Comparison of ENCODE assay signal across 11 mouse cellular contexts in genomic region chr8:106929921-106930320, GRCm38 (mm10). TPM values are rescaled to one million over a fixed set of nuclear protein-coding genes. Genes with fewer than 3 reads are reported as not detected.
DNase-seq lines count a peak whose midpoint lies in the region; ATAC-seq and TF ChIP-seq lines count a peak whose summit lies in the region.
"Had no signal": no experiment of that assay in that cellular context is flagged by ENCODE, and none has a peak within 500 bp of the region (broad histone marks: within the 10 kb centered on the region; RNA-seq: fewer than 3 reads in every experiment).

No protein-coding gene starts in this region.

- TF ChIP-seq CTCF in heart, postnatal 0 days (IDR thresholded peaks at IDR 0.05; ENCODE audit: low read depth) = no peak

- TF ChIP-seq EP300 in heart, postnatal 0 days (IDR thresholded peaks at IDR 0.05; ENCODE audit: low read depth) = no peak

- peak overlapping the region; percentile 73 for H3K27ac ChIP-seq in heart, postnatal 0 days (ENCODE audit: low read depth)
- peak overlapping the region; percentile 91 for H3K27ac ChIP-seq in lung, embryonic 16.5 days (ENCODE audit: low read length)
- peak overlapping the region; percentile 76 for H3K27ac ChIP-seq in embryonic facial prominence, embryonic 15.5 days (replicated peaks)
- peak overlapping the region; percentile 80 for H3K27ac ChIP-seq in stomach, embryonic 15.5 days
- H3K27ac ChIP-seq: hindbrain, embryonic 12.5 days; liver, embryonic 14.5 days; midbrain, embryonic 10.5 days had no signal

- H3K36me3 ChIP-seq in heart, postnatal 0 days (replicated peaks; ENCODE audit: control insufficient read depth, insufficient read depth, low read length) = no peaks in the 10 kb centered on the region
- no peaks in the 10 kb centered on the region for H3K36me3 ChIP-seq in lung, embryonic 16.5 days (ENCODE audit: control insufficient read depth, insufficient read depth, low read length)
- H3K36me3 ChIP-seq in embryonic facial prominence, embryonic 15.5 days = no peaks in the 10 kb centered on the region
- no peaks in the 10 kb centered on the region for H3K36me3 ChIP-seq in stomach, embryonic 15.5 days
- H3K36me3 ChIP-seq: hindbrain, embryonic 12.5 days had no signal

- no peak for ATAC-seq in heart, postnatal 0 days (ENCODE audit: insufficient read depth, low read depth)
- ATAC-seq in lung, embryonic 16.5 days (ENCODE audit: low read depth) = no peak
- ATAC-seq in embryonic facial prominence, embryonic 15.5 days (ENCODE audit: insufficient number of reproducible peaks, low FRiP score, low TSS enrichment, low read depth) = no peak
- ATAC-seq in stomach, embryonic 15.5 days (ENCODE audit: insufficient read depth, low FRiP score, low read depth) = no peak
- ATAC-seq in erythroid progenitor cell, adult 5-6 weeks (replicated peaks; ENCODE audit: low FRiP score, poor library complexity, severe bottlenecking) = no peak
- ATAC-seq: CD4-positive, CD25-positive, alpha-beta regulatory T cell, adult 4 months had no signal

- H3K9me3 ChIP-seq in heart, postnatal 0 days (replicated peaks; ENCODE audit: control insufficient read depth, low read length) = no peaks in the 10 kb centered on the region
- no peaks in the 10 kb centered on the region for H3K9me3 ChIP-seq in lung, embryonic 16.5 days (ENCODE audit: control insufficient read depth, low read length)
- H3K9me3 ChIP-seq in embryonic facial prominence, embryonic 15.5 days (replicated peaks) = no peaks in the 10 kb centered on the region
- H3K9me3 ChIP-seq in stomach, embryonic 15.5 days = no peaks in the 10 kb centered on the region
- H3K9me3 ChIP-seq: hindbrain, embryonic 12.5 days; midbrain, embryonic 10.5 days had no signal

- intact Hi-C loops in heart, postnatal 25 days (cut with DNase I) = loop anchor here (5.0 kb wide), 1 partner anchor 72 kb away; no protein-coding TSS in a partner anchor

- WGBS in heart, postnatal 0 days = 81% methylated on average over 5 of the region's 5 CpGs
- 49% methylated on average over 5 of the region's 5 CpGs for WGBS in lung, embryonic 16.5 days
- WGBS in embryonic facial prominence, embryonic 15.5 days = 64% methylated on average over 5 of the region's 5 CpGs
- 65% methylated on average over 5 of the region's 5 CpGs for WGBS in stomach, embryonic 15.5 days

- H3K9ac ChIP-seq in heart, postnatal 0 days (replicated peaks; ENCODE audit: low read depth, low read length) = no peak overlapping the region
- H3K9ac ChIP-seq in lung, embryonic 16.5 days (ENCODE audit: low read length) = no peak overlapping the region
- no peak overlapping the region for H3K9ac ChIP-seq in embryonic facial prominence, embryonic 15.5 days
- H3K9ac ChIP-seq in stomach, embryonic 15.5 days = no peak overlapping the region
- H3K9ac ChIP-seq: hindbrain, embryonic 12.5 days; liver, embryonic 14.5 days had no signal

- H3K4me3 ChIP-seq in heart, postnatal 0 days (ENCODE audit: low read depth, low read length) = no peak overlapping the region
- H3K4me3 ChIP-seq in lung, embryonic 16.5 days (ENCODE audit: low read length) = no peak overlapping the region
- H3K4me3 ChIP-seq in embryonic facial prominence, embryonic 15.5 days (replicated peaks) = no peak overlapping the region
- H3K4me3 ChIP-seq in stomach, embryonic 15.5 days (replicated peaks) = no peak overlapping the region
- H3K4me3 ChIP-seq: hindbrain, embryonic 12.5 days; midbrain, embryonic 10.5 days had no signal

- no peak for DNase-seq in heart, postnatal 0 days (ENCODE audit: low spot score)
- no peak for DNase-seq in heart, postnatal 25 days (ENCODE audit: low spot score)
- no peak for DNase-seq in lung, postnatal 10 days

- H3K4me1 ChIP-seq in heart, postnatal 0 days (ENCODE audit: control insufficient read depth, insufficient read depth) = peaks cover 8% of the 10 kb centered on the region; the same call in 1 of the 2 replicates
- peaks cover 25% of the 10 kb centered on the region for H3K4me1 ChIP-seq in lung, embryonic 16.5 days (replicated peaks; ENCODE audit: control insufficient read depth, insufficient read depth, low read length)
- H3K4me1 ChIP-seq in embryonic facial prominence, embryonic 15.5 days = peaks cover 31% of the 10 kb centered on the region
- H3K4me1 ChIP-seq in stomach, embryonic 15.5 days = peaks cover 16% of the 10 kb centered on the region

- no peak overlapping the region for H3K4me2 ChIP-seq in heart, postnatal 0 days (ENCODE audit: low read depth, low read length)
- H3K4me2 ChIP-seq in lung, embryonic 16.5 days (ENCODE audit: low read depth, low read length) = no peak overlapping the region
- no peak overlapping the region for H3K4me2 ChIP-seq in embryonic facial prominence, embryonic 15.5 days (replicated peaks)
- no peak overlapping the region for H3K4me2 ChIP-seq in stomach, embryonic 15.5 days
- H3K4me2 ChIP-seq: hindbrain, embryonic 12.5 days had no signal

- no peaks in the 10 kb centered on the region for H3K27me3 ChIP-seq in heart, postnatal 0 days (ENCODE audit: control insufficient read depth, insufficient read depth, low read length)
- H3K27me3 ChIP-seq in lung, embryonic 16.5 days (ENCODE audit: control insufficient read depth, insufficient read depth, low read depth, low read length) = no peaks in the 10 kb centered on the region
- no peaks in the 10 kb centered on the region for H3K27me3 ChIP-seq in embryonic facial prominence, embryonic 15.5 days
- no peaks in the 10 kb centered on the region for H3K27me3 ChIP-seq in stomach, embryonic 15.5 days (replicated peaks)

RNA-seq across cellular contexts. Expression of gene Sntb2, which starts 5.6 kb away (rescaled TPM):
- 19.2 and 21.2 TPM in 2 replicates for total RNA-seq in heart, postnatal 0 days (2014; rRNA removed; ENCODE audit: low replicate concordance)
- polyA plus RNA-seq in heart, postnatal 0 days (2015; fragmentation: Nextera tagmentation; extraction: Ambion mirVana) = 8.5 and 9.5 TPM in 2 replicates
- total RNA-seq in heart, postnatal 25 days (2021) = 10 to 100 TPM; 12.9 to 13.0 TPM
- polyA plus RNA-seq in lung, embryonic 16.5 days (2015; fragmentation: Nextera tagmentation; extraction: Ambion mirVana) = 15.0 and 15.7 TPM in 2 replicates
- 18.3 and 21.6 TPM in 2 replicates for polyA plus RNA-seq in embryonic facial prominence, embryonic 15.5 days (2015; fragmentation: Nextera tagmentation; extraction: Ambion mirVana)
- polyA plus RNA-seq in stomach, embryonic 15.5 days (2015; fragmentation: Nextera tagmentation; extraction: Ambion mirVana) = 15.8 and 17.6 TPM in 2 replicates
- total RNA-seq in erythroid progenitor cell, adult 5-6 weeks (2015; ENCODE audit: low replicate concordance) = 0.36 and 1.7 TPM in 2 replicates
- 0.76 and 0.90 TPM in 2 replicates for total RNA-seq in erythroid progenitor cell, adult 5-6 weeks (2017; ENCODE audit: low replicate concordance)

RNA-seq across cellular contexts. Expression of gene Utp4, which starts 36.5 kb away (rescaled TPM):
- total RNA-seq in heart, postnatal 0 days (2014; rRNA removed; ENCODE audit: low replicate concordance) = 18.9 and 30.6 TPM in 2 replicates
- 26.0 and 29.1 TPM in 2 replicates for polyA plus RNA-seq in heart, postnatal 0 days (2015; fragmentation: Nextera tagmentation; extraction: Ambion mirVana)
- total RNA-seq in heart, postnatal 25 days (2021) = 10 to 100 TPM; 17.7 to 19.1 TPM
- 54.4 and 59.7 TPM in 2 replicates for polyA plus RNA-seq in lung, embryonic 16.5 days (2015; fragmentation: Nextera tagmentation; extraction: Ambion mirVana)
- 59.7 and 60.5 TPM in 2 replicates for polyA plus RNA-seq in embryonic facial prominence, embryonic 15.5 days (2015; fragmentation: Nextera tagmentation; extraction: Ambion mirVana)
- polyA plus RNA-seq in stomach, embryonic 15.5 days (2015; fragmentation: Nextera tagmentation; extraction: Ambion mirVana) = 62.6 and 65.7 TPM in 2 replicates
- total RNA-seq in erythroid progenitor cell, adult 5-6 weeks (2015; ENCODE audit: low replicate concordance) = 13.0 and 18.4 TPM in 2 replicates
- total RNA-seq in erythroid progenitor cell, adult 5-6 weeks (2017; ENCODE audit: low replicate concordance) = 5.9 and 8.9 TPM in 2 replicates

RNA-seq across cellular contexts. Expression of gene Has3, which starts 59.9 kb away (rescaled TPM):
- total RNA-seq in heart, postnatal 0 days (2014; rRNA removed; ENCODE audit: low replicate concordance) = 2.5 and 4.6 TPM in 2 replicates
- 0.11 and 0.14 TPM in 2 replicates for polyA plus RNA-seq in heart, postnatal 0 days (2015; fragmentation: Nextera tagmentation; extraction: Ambion mirVana)
- total RNA-seq in heart, postnatal 25 days (2021) = 1 to 10 TPM; 1.0 to 1.7 TPM
- 0.23 and 0.24 TPM in 2 replicates for polyA plus RNA-seq in lung, embryonic 16.5 days (2015; fragmentation: Nextera tagmentation; extraction: Ambion mirVana)
- 1.3 TPM in 2 replicates for polyA plus RNA-seq in embryonic facial prominence, embryonic 15.5 days (2015; fragmentation: Nextera tagmentation; extraction: Ambion mirVana)
- 0.23 and 0.62 TPM in 2 replicates for polyA plus RNA-seq in stomach, embryonic 15.5 days (2015; fragmentation: Nextera tagmentation; extraction: Ambion mirVana)
- total RNA-seq in erythroid progenitor cell, adult 5-6 weeks (2015; ENCODE audit: low replicate concordance) = not detected in 2 replicates
- 0.51 TPM in 1 of 2 replicates, not detected in the other for total RNA-seq in erythroid progenitor cell, adult 5-6 weeks (2017; ENCODE audit: low replicate concordance)
